Mouse (Mus musculus): ENCODE measurements at regions not wholly inside any gene's neighbourhood (a gene's known extent, or its start where the extent isn't known, plus 50 kb on each side); places are given as distances from the start of the nearest gene placed in this dataset.

DNA sequence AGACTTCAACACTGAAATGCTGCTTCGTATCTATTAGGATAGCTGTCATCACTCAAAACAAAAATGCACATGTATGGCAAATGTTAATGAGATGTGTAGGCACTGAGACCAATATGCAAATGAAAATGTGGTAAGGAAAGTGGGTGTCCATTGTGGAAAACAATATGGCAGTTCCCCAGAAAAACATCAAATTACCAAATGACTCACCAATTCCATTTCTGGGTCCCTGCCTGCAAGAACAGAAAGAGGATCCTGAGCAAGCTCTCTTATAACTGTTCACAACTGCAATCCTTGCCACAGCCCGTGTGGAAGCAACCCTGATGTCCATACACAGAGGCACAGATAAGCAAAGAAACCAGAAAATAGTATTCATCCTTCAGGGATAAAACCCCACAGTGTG lies 442.0 kb downstream of the Defb40 start:
- TF ChIP-seq POLR2A (IDR thresholded peaks at IDR 0.05; ENCODE audit: borderline replicate concordance, control insufficient read depth, low read depth, low read length) (no peak), CTCF (IDR thresholded peaks at IDR 0.05; ENCODE audit: control insufficient read depth, insufficient read depth, low read length) (no peak)
- H3K4me1 ChIP-seq (ENCODE audit: control insufficient read depth, insufficient read depth, low read length), result no peaks in the 10 kb centered on the region
- no peak overlapping the region for H3K27ac ChIP-seq (ENCODE audit: control insufficient read depth, insufficient read depth, low read depth, low read length, poor library complexity)
- H3K4me3 ChIP-seq (replicated peaks; ENCODE audit: control insufficient read depth, low read depth, low read length), result no peak overlapping the region
- WGBS, result 67% methylated on average over 2 of the region's 2 CpGs

DNA sequence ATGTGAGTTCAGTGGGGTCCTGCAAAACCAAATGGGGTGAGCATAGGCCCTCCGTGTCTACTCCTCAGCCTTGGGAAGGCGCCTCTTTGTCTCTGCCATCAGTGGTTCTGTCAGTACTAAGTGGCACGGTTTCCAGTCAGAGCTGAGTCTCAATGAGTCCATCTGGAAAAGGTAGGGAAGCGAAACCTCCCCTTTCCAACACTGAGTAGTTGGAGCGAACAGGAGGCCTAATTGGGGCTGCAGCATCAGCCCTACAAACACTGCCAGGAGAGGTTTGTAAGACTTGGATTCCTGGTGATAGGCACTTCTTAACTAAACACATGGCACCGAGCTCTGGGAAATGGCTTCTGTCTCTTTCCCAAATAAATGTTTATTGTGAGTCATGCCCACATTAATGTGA lies 449.9 kb downstream of the Defb40 start:
- WGBS, result 86% methylated on average over 6 of the region's 6 CpGs

DNA sequence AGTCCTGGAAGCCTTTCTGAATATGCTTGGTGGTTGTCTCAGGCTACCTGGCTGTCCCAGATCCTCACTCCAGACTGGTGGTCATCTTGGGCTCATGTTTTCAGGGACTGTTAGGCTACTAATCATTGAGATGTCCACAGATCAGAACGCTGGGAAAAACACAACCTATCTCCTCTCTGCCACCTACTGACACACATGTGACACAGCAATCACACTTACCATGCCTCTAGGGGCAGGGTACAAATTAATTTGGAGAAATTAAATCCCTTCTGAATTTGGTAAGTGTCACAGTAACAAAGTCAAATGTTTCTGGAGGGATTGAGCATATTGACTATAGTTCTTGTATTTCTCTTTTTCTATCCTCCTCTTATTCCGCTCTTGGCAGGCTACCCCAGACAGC lies 465.6 kb downstream of the Defb40 start:
- Histone ChIP-seq H3K4me3 (replicated peaks; ENCODE audit: control insufficient read depth, low read depth, low read length) (no peak overlapping the region), H3K4me1 (ENCODE audit: control insufficient read depth, insufficient read depth, low read length) (no peaks in the 10 kb centered on the region), H3K27ac (ENCODE audit: control insufficient read depth, insufficient read depth, low read depth, low read length, poor library complexity) (no peak overlapping the region)
- TF ChIP-seq POLR2A (IDR thresholded peaks at IDR 0.05; ENCODE audit: borderline replicate concordance, control insufficient read depth, low read depth, low read length), result no peak
- TF ChIP-seq CTCF (IDR thresholded peaks at IDR 0.05; ENCODE audit: control insufficient read depth, insufficient read depth, low read length), result no peak
- 62% methylated on average over 2 of the region's 2 CpGs for WGBS

More for the DNA sequence above, 449.9 kb downstream of the Defb40 start:
- Histone ChIP-seq H3K4me3 (replicated peaks; ENCODE audit: control insufficient read depth, low read depth, low read length) (no peak overlapping the region), H3K4me1 (ENCODE audit: control insufficient read depth, insufficient read depth, low read length) (no peaks in the 10 kb centered on the region), H3K27ac (ENCODE audit: control insufficient read depth, insufficient read depth, low read depth, low read length, poor library complexity) (no peak overlapping the region)
- TF ChIP-seq CTCF (IDR thresholded peaks at IDR 0.05; ENCODE audit: control insufficient read depth, insufficient read depth, low read length), result no peak
- no peak for TF ChIP-seq POLR2A (IDR thresholded peaks at IDR 0.05; ENCODE audit: borderline replicate concordance, control insufficient read depth, low read depth, low read length)

DNA sequence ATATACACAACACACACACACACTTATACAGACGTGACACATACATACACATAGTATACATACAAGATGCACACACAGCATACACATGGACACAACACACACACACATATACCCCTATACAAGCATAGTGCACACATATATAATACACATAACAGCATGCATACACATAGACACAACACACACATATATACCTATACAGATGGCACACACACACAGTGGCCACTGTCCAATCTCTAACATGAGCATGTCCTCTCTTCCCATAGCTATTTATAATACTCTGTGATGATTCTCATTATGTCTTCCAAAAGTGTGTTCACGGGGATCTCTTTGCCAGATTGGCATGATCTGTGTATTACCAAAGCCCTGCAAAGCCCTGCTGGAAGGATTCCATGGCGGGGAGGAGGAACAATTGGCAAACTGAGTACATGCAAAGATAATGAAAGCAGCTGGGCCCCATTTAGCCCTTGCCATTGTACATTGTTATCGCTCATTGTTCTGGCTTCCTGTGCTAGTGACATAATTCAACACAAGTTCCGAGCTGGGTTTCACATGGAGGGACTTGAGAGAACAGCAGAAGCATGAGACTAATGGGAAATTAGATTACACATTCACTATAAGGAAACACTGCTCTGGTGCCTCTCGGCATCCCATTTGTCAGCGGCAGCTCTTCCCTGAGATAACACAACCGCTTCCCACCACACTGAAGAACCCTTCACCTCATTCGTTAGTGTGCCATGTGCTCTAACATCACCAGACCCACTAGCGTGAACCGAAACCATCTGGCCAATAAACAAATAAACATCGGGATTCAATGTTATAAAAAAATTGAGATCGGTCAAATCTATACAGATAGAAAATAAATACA lies 471.7 kb downstream of the Defb40 start:
- H3K4me3 ChIP-seq (replicated peaks; ENCODE audit: control insufficient read depth, low read depth, low read length), result no peak overlapping the region
- TF ChIP-seq CTCF (IDR thresholded peaks at IDR 0.05; ENCODE audit: control insufficient read depth, insufficient read depth, low read length) (no peak), POLR2A (IDR thresholded peaks at IDR 0.05; ENCODE audit: borderline replicate concordance, control insufficient read depth, low read depth, low read length) (no peak)
- H3K4me1 ChIP-seq (ENCODE audit: control insufficient read depth, insufficient read depth, low read length), result no peaks in the 10 kb centered on the region
- no peak overlapping the region for H3K27ac ChIP-seq (ENCODE audit: control insufficient read depth, insufficient read depth, low read depth, low read length, poor library complexity)
- 69% methylated on average over 13 of the region's 13 CpGs for WGBS

DNA sequence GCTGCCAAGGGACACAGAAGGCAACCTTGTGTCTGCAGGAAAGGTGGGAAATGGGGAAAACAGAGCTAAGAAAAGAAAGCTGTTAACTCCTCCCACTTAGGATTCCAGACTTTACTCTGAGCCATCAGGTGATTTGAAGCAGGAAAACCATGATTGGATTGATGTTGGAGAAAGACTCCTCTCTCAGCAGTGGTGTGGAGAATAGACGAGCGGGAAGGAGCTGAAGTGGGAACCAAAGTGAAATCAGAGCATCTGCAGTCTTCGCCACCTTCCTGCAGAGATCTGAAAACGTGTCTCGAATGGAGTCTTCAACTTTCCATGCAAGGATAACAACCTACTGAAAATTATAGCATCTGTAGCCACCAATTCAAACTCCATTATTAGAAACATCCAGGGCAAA lies 487.4 kb downstream of the Defb40 start:
- no peaks in the 10 kb centered on the region for H3K4me1 ChIP-seq (ENCODE audit: control insufficient read depth, insufficient read depth, low read length)
- H3K27ac ChIP-seq (ENCODE audit: control insufficient read depth, insufficient read depth, low read depth, low read length, poor library complexity), result no peak overlapping the region
- no peak for TF ChIP-seq POLR2A (IDR thresholded peaks at IDR 0.05; ENCODE audit: borderline replicate concordance, control insufficient read depth, low read depth, low read length)
- TF ChIP-seq CTCF (IDR thresholded peaks at IDR 0.05; ENCODE audit: control insufficient read depth, insufficient read depth, low read length), result no peak
- no peak overlapping the region for H3K4me3 ChIP-seq (replicated peaks; ENCODE audit: control insufficient read depth, low read depth, low read length)
- 76% methylated on average over 5 of the region's 5 CpGs for WGBS

DNA sequence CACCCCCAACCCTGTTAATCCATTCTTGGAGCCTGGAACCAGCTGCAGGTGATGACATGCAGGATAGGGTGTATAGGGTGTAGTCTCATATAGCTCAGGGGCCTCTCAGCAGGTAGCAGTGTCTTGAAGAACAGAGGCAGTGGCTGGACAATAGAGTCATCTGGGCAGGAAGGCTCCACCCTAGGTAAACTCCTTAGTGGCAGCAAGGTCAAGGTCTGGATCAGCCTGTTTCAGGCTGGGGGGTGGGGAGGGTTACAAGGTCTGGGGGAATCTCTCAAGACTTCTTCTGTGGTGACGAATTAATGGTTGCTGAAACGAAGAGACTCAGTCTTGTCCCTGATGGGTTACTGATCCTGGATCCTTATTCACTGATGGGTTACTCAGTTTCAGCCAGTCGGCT lies 498.0 kb downstream of the Defb40 start:
- 79% methylated on average over 3 of the region's 3 CpGs for WGBS
- TF ChIP-seq POLR2A (IDR thresholded peaks at IDR 0.05; ENCODE audit: borderline replicate concordance, control insufficient read depth, low read depth, low read length), result no peak

DNA sequence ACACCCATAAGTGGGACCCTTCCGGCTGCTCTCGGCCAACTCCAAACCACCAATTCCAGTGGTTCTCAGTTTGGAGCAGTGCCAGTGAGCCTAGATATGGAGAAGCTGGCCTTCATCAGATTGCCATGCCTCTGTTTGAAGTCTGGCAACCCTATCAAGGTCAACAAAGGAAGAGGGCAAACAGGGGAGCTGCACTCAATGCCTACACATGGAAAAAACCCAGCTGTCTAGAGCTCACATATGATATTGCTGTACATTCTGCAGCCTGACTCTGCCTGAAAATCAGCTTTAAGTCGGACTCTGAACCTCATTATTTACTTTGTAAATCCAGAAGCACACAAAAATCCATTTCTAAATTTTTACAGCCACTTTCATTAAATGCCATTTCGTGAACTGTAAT lies 499.9 kb downstream of the Defb40 start:
- Histone ChIP-seq H3K27ac (ENCODE audit: control insufficient read depth, insufficient read depth, low read depth, low read length, poor library complexity) (no peak overlapping the region), H3K4me3 (replicated peaks; ENCODE audit: control insufficient read depth, low read depth, low read length) (no peak overlapping the region), H3K4me1 (ENCODE audit: control insufficient read depth, insufficient read depth, low read length) (no peaks in the 10 kb centered on the region)
- WGBS, result 73% methylated on average over 4 of the region's 4 CpGs
- no peak for TF ChIP-seq CTCF (IDR thresholded peaks at IDR 0.05; ENCODE audit: control insufficient read depth, insufficient read depth, low read length)
- TF ChIP-seq POLR2A (IDR thresholded peaks at IDR 0.05; ENCODE audit: borderline replicate concordance, control insufficient read depth, low read depth, low read length), result no peak

More for the DNA sequence above, 498.0 kb downstream of the Defb40 start:
- H3K4me1 ChIP-seq (ENCODE audit: control insufficient read depth, insufficient read depth, low read length), result no peaks in the 10 kb centered on the region
- H3K4me3 ChIP-seq (replicated peaks; ENCODE audit: control insufficient read depth, low read depth, low read length), result no peak overlapping the region
- H3K27ac ChIP-seq (ENCODE audit: control insufficient read depth, insufficient read depth, low read depth, low read length, poor library complexity), result no peak overlapping the region

DNA sequence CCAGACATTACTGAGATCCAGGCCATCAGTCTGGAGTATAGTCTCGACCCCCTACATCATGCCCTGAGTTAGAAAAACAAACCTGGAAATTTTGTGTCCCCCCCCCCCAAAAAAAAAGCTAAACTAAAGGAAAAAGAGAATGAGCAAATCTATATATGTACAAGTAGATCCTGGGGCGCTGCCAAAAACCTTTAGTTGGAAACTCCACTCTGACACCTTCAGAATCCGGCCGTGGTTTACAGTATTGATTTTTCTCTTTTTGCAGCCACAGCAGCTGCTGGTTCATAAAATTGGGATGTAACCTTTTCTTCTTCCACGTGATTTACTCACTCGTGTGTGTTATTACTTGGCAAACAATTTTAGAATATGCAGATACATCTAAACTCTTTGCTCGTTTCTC lies 510.5 kb downstream of the Defb40 start:
- TF ChIP-seq POLR2A (IDR thresholded peaks at IDR 0.05; ENCODE audit: borderline replicate concordance, control insufficient read depth, low read depth, low read length), result no peak
- no peak for TF ChIP-seq CTCF (IDR thresholded peaks at IDR 0.05; ENCODE audit: control insufficient read depth, insufficient read depth, low read length)
- Histone ChIP-seq H3K27ac (ENCODE audit: control insufficient read depth, insufficient read depth, low read depth, low read length, poor library complexity) (no peak overlapping the region), H3K4me3 (replicated peaks; ENCODE audit: control insufficient read depth, low read depth, low read length) (no peak overlapping the region), H3K4me1 (ENCODE audit: control insufficient read depth, insufficient read depth, low read length) (no peaks in the 10 kb centered on the region)
- WGBS, result 72% methylated on average over 7 of the region's 7 CpGs
